Mouse (Mus musculus) CH12.LX (cell line): ENCODE measurements around the gene Arl8a. TPM values are rescaled to one million over a fixed set of nuclear protein-coding genes. Genes with fewer than 3 reads are reported as not detected.

Source experiments
- DNase-seq: peaks from one replicate; pipeline ENCODE4 v3.0.0-alpha.2; 2013; ENCODE audit errors: extremely low read depth
- H3K27ac ChIP-seq: 2 replicates; pipeline ENCODE4 v1.5.1; 2012; ENCODE audit warnings: low read depth, mild to moderate bottlenecking, control low read depth, moderate library complexity; ENCODE audit not compliant: insufficient read depth
- H3K27me3 ChIP-seq: replicated peaks from 2 replicates; pipeline ENCODE3; 2012; ENCODE audit warnings: inconsistent platforms
- H3K36me3 ChIP-seq, 2 experiments: replicated peaks in 1 of 2; 2 replicates each; pipeline versions ENCODE3 to v1.6.1; 2012; ENCODE audit warnings: inconsistent platforms in 1 of 2, low read length in 1 of 2, mild to moderate bottlenecking in 1 of 2, mixed read lengths in 1 of 2, moderate library complexity in 1 of 2; ENCODE audit not compliant: control insufficient read depth in 1 of 2, insufficient read depth in 1 of 2
- H3K4me1 ChIP-seq, 2 experiments: 2 replicates each; pipeline ENCODE4 v1.6.1; 2012; ENCODE audit warnings: inconsistent platforms in 1 of 2, moderate library complexity in 1 of 2; ENCODE audit not compliant: insufficient read depth in 2 of 2, control insufficient read depth in 1 of 2
- H3K4me2 ChIP-seq: 2 replicates; pipeline ENCODE4 v1.6.1; 2012; ENCODE audit warnings: low read depth, mild to moderate bottlenecking, control low read depth; ENCODE audit not compliant: poor library complexity, insufficient read depth, severe bottlenecking
- H3K4me3 ChIP-seq, 3 experiments: fragments of 150-350 bp in 1 of 3; sonication (generic) in 1 of 3; replicated peaks in 1 of 3; 2 replicates each; pipeline versions ENCODE3 to v1.5.1; 2011 to 2012; ENCODE audit warnings: low read depth in 2 of 3, low read length in 2 of 3, mild to moderate bottlenecking in 2 of 3, moderate library complexity in 2 of 3, control low read depth in 1 of 3, improper control_type of control experiment in 1 of 3, inconsistent platforms in 1 of 3, mixed read lengths in 1 of 3; ENCODE audit not compliant: poor library complexity in 1 of 3
- H3K79me2 ChIP-seq: replicated peaks from 2 replicates; pipeline ENCODE4 v1.6.1; 2012; ENCODE audit warnings: mild to moderate bottlenecking, moderate library complexity; ENCODE audit not compliant: control insufficient read depth, poor library complexity, insufficient read depth, severe bottlenecking; ENCODE audit errors: extremely low read depth
- H3K9ac ChIP-seq: 2 replicates; pipeline ENCODE4 v1.6.1; 2012; ENCODE audit warnings: low read depth, mild to moderate bottlenecking, control low read depth, moderate library complexity; ENCODE audit not compliant: insufficient read depth
- H3K9me3 ChIP-seq: replicated peaks from 2 replicates; pipeline ENCODE3; 2012; ENCODE audit warnings: low read length, inconsistent platforms, mixed read lengths
- ELF1 ChIP-seq: IDR thresholded peaks from 2 replicates; pipeline ENCODE4 v1.6.1; 2014; ENCODE audit warnings: low read depth, mild to moderate bottlenecking, inconsistent platforms, low read length, improper control_type of control experiment
- EP300 ChIP-seq: IDR thresholded peaks from 2 replicates; pipeline ENCODE4 v1.6.1; 2011; ENCODE audit warnings: low read length, improper control_type of control experiment
- IRF4 ChIP-seq: IDR thresholded peaks from 2 replicates; pipeline ENCODE4 v1.6.1; 2014; ENCODE audit warnings: low read depth, mild to moderate bottlenecking, inconsistent platforms, low read length, improper control_type of control experiment
- JUN ChIP-seq: IDR thresholded peaks from 2 replicates; pipeline ENCODE4 v1.6.1; 2011; ENCODE audit warnings: low read depth, mild to moderate bottlenecking, low read length, improper control_type of control experiment, moderate library complexity; ENCODE audit not compliant: insufficient read depth
- MAZ ChIP-seq: IDR thresholded peaks from 2 replicates; pipeline ENCODE4 v1.6.1; 2012; ENCODE audit warnings: low read depth, mild to moderate bottlenecking, inconsistent platforms, low read length, improper control_type of control experiment, moderate library complexity
- MXI1 ChIP-seq: IDR thresholded peaks from 2 replicates; pipeline ENCODE4 v1.6.1; 2011; ENCODE audit warnings: mild to moderate bottlenecking, low read depth, low read length, improper control_type of control experiment
- MYC ChIP-seq: IDR thresholded peaks from 2 replicates; pipeline ENCODE4 v1.6.1; 2011; ENCODE audit warnings: low read depth, mild to moderate bottlenecking, improper control_type of control experiment, low read length
- NELFE ChIP-seq: IDR thresholded peaks from 2 replicates; pipeline ENCODE4 v1.6.1; 2011; ENCODE audit warnings: low read depth, low read length, improper control_type of control experiment
- RCOR1 ChIP-seq: conservative IDR thresholded peaks from 2 replicates; pipeline ENCODE4 v1.6.1; 2012; ENCODE audit warnings: low read depth, mild to moderate bottlenecking, inconsistent platforms, low read length, improper control_type of control experiment
- SMC3 ChIP-seq: IDR thresholded peaks from 2 replicates; pipeline ENCODE4 v1.6.1; 2011; ENCODE audit warnings: low read depth, low read length, improper control_type of control experiment
- TCF12 ChIP-seq: IDR thresholded peaks from 2 replicates; pipeline ENCODE4 v1.6.1; 2014; ENCODE audit warnings: low read depth, mild to moderate bottlenecking, inconsistent platforms, low read length, improper control_type of control experiment
- USF1 ChIP-seq: IDR thresholded peaks from 2 replicates; pipeline ENCODE4 v1.6.1; 2014; ENCODE audit warnings: low read depth, mild to moderate bottlenecking, inconsistent platforms, low read length, improper control_type of control experiment
- USF2 ChIP-seq: conservative IDR thresholded peaks from 2 replicates; pipeline ENCODE4 v1.6.1; 2011; ENCODE audit warnings: low read depth, low read length, improper control_type of control experiment
- ZC3H11A ChIP-seq: IDR thresholded peaks from 2 replicates; pipeline ENCODE4 v1.6.1; 2012; ENCODE audit warnings: low read depth, mild to moderate bottlenecking, inconsistent platforms, low read length, improper control_type of control experiment
- dilution Hi-C: fragments of 300-500 bp; cut with MboI; formaldehyde crosslinking; loops from 2 replicates; pipeline ENCODE4 v1.14.3; 2020; ENCODE audit warnings: low sequenced_read_pairs; ENCODE audit not compliant: extremely low pct_unique_long_range_greater_than_20kb, extremely low pct_ligation_motif_present
- in situ Hi-C: fragments of 300-500 bp; cut with MboI; formaldehyde crosslinking; loops from 3 replicates; pipeline ENCODE4 v1.14.3; 2019; ENCODE audit warnings: low sequenced_read_pairs, low pct_ligation_motif_present, low pct_unique_long_range_greater_than_20kb, mixed read lengths
- polyA plus RNA-seq: library from polyadenylated mRNA; unstranded; fragments of >175 nt; gene quantifications from 2 replicates; pipeline ENCODE4 v1.2.1, GENCODE M21; 2012; ENCODE audit warnings: low read depth; ENCODE audit not compliant: insufficient read length
- total RNA-seq, 2 experiments: library from RNA; depleted of rRNA; stranded (reverse); fragments of 300-350 nt in 1 of 2; fragments of >200 nt in 1 of 2; gene quantifications; 2 replicates each; pipeline ENCODE4 v1.2.3; 2012 to 2014

Arl8a gene
- total and polyA plus RNA-seq, 3 experiments, result 4.2 to 52.7 (median 10.9) TPM

DNA sequence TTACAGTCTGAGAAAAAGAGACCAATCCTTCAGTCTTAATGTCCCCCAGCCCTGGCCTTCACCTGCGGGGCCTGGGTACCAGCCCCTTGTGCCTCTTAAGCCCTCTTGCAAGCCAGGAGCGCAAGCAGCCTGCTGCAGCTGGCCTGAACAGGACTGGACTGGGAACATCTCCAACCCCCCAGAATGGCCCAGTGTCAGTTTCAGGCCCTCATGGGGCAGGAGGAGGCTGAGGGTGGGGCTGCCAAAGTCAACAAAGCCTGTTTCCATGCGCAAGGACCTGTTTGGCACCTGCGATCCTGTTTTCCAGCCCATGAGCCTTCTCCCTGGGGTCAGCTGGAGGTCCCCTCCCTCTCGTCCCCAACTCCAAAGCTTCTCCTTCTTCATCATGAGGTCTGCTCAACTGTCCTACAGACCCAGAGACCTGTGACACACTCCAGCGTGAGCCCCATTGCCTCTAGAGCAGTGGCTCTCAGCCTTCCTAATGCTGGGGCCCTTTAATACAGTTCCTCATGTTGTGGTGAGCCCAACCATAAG lies 49.4 kb downstream of the Arl8a start:
- TF ChIP-seq MAZ (no peak), ELF1 (no peak), RCOR1 (no peak), MYC (no peak), MXI1 (no peak), TCF12 (no peak), USF1 (no peak)
- Histone ChIP-seq H3K9ac (no peak overlapping the region), H3K9me3 (no peaks in the 10 kb centered on the region), H3K4me3 (no peak overlapping the region), H3K27ac (no peak overlapping the region), H3K79me2 (no peaks in the 10 kb centered on the region), H3K4me2 (no peak overlapping the region), H3K4me1 (peaks cover 15 to 45% of the 10 kb centered on the region in 2 experiments), H3K27me3 (no peaks in the 10 kb centered on the region), H3K36me3 (no peaks in the 10 kb centered on the region)
- in situ Hi-C loops, result no loop called here
- dilution Hi-C loops, result no loop called here
- DNase-seq, result no peak

GRCm38 (mm10) chr1:135198412-135198811 lies 51.8 kb downstream of the Arl8a start:
- no peak overlapping the region for H3K4me2 ChIP-seq
- no peaks in the 10 kb centered on the region for H3K27me3 ChIP-seq
- peaks cover 15 to 44% of the 10 kb centered on the region in 2 experiments for H3K4me1 ChIP-seq
- H3K79me2 ChIP-seq, result no peaks in the 10 kb centered on the region
- H3K4me3 ChIP-seq, result no peak overlapping the region
- no peak for TF ChIP-seq JUN
- no peak for TF ChIP-seq SMC3
- no peak for TF ChIP-seq NELFE
- TF ChIP-seq IRF4, result no peak
- no peak for TF ChIP-seq MAZ
- no peak for TF ChIP-seq ZC3H11A
- no peak for TF ChIP-seq USF2
- TF ChIP-seq EP300, result no peak
- dilution Hi-C loops, result no loop called here
- H3K9me3 ChIP-seq, result no peaks in the 10 kb centered on the region
- DNase-seq, result no peak
- in situ Hi-C loops, result no loop called here
- no peaks in the 10 kb centered on the region for H3K36me3 ChIP-seq
- H3K9ac ChIP-seq, result no peak overlapping the region
- no peak overlapping the region for H3K27ac ChIP-seq
